Mouse (Mus musculus): ENCODE measurements around the gene Zfp664. TPM values are rescaled to one million over a fixed set of nuclear protein-coding genes. Genes with fewer than 3 reads are reported as not detected.

Gene Zfp664
- total RNA-seq, 2 experiments from 2014 or later, result 48.1 to 50.7 TPM

- intact Hi-C loops (cut with DNase I), result loop anchor here (10.0 kb wide), 1 partner anchor 428 kb away; the partner anchor contains the start of gene Kmt5a
- DNase-seq, result peak; percentile 57 to 59
Measured at GRCm38 (mm10) chr5:124862871-124863741, 615 bp downstream of the Zfp664 start.

GRCm38 (mm10) chr5:124868981-124869380, 6.5 kb downstream of the Zfp664 start:
- DNase-seq, result peak; percentile 60 to 73
- intact Hi-C loops (cut with DNase I), result loop anchor here (5.0 to 10.0 kb wide), 3 partner anchors 92 to 434 kb away; partner anchors contain the start of gene Kmt5a

GRCm38 (mm10) chr5:124872033-124872432, 9.5 kb downstream of the Zfp664 start:
- DNase-seq, result peak; percentile 26 to 49
- intact Hi-C loops (cut with DNase I), result no loop called here

GRCm38 (mm10) chr5:124873096-124873495, 10.6 kb downstream of the Zfp664 start:
- DNase-seq, result no peak
- intact Hi-C loops (cut with DNase I), result no loop called here

- no peak for DNase-seq
- intact Hi-C loops (cut with DNase I), result no loop called here
Measured at GRCm38 (mm10) chr5:124873890-124874601, 11.6 kb downstream of the Zfp664 start.

GRCm38 (mm10) chr5:124879251-124879650, 16.8 kb downstream of the Zfp664 start:
- intact Hi-C loops (cut with DNase I), result no loop called here

GRCm38 (mm10) chr5:124879801-124880200, 17.3 kb downstream of the Zfp664 start:
- intact Hi-C loops (cut with DNase I), result no loop called here
- no peak for DNase-seq

More at GRCm38 (mm10) chr5:124879251-124879650, 16.8 kb downstream of the Zfp664 start:
- DNase-seq, result no peak

GRCm38 (mm10) chr5:124883877-124884276, 21.4 kb downstream of the Zfp664 start:
- intact Hi-C loops (cut with DNase I), result no loop called here
- DNase-seq, result no peak

GRCm38 (mm10) chr5:124888661-124889060, 26.2 kb downstream of the Zfp664 start:
- intact Hi-C loops (cut with DNase I), result no loop called here
- DNase-seq, result no peak

- intact Hi-C loops (cut with DNase I), result no loop called here
- no peak for DNase-seq
Measured at GRCm38 (mm10) chr5:124891921-124892370, 29.5 kb downstream of the Zfp664 start.

GRCm38 (mm10) chr5:124896135-124896534, 33.6 kb downstream of the Zfp664 start:
- intact Hi-C loops (cut with DNase I), result no loop called here
- no peak for DNase-seq

GRCm38 (mm10) chr5:124899945-124900631, 37.6 kb downstream of the Zfp664 start:
- intact Hi-C loops (cut with DNase I), result loop anchor here (2.0 to 5.0 kb wide), 3 partner anchors 292 to 467 kb away; no protein-coding TSS in a partner anchor
- peak; percentile 88 to 94 for DNase-seq

GRCm38 (mm10) chr5:124900738-124901490, 38.4 kb downstream of the Zfp664 start:
- DNase-seq, result no peak
- intact Hi-C loops (cut with DNase I), result loop anchor here (2.0 to 5.0 kb wide), 3 partner anchors 291 to 466 kb away; no protein-coding TSS in a partner anchor

GRCm38 (mm10) chr5:124901675-124902074, 39.2 kb downstream of the Zfp664 start:
- peak; percentile 41 to 59 for DNase-seq
- intact Hi-C loops (cut with DNase I), result loop anchor here (2.0 to 5.0 kb wide), 3 partner anchors 291 to 466 kb away; no protein-coding TSS in a partner anchor

- intact Hi-C loops (cut with DNase I), result loop anchor here (5.0 kb wide), 2 partner anchors 290 to 465 kb away; no protein-coding TSS in a partner anchor
- DNase-seq, result no peak
Measured at GRCm38 (mm10) chr5:124902195-124902594, 39.7 kb downstream of the Zfp664 start.

GRCm38 (mm10) chr5:124903852-124904251, 41.4 kb downstream of the Zfp664 start:
- DNase-seq, result no peak
- intact Hi-C loops (cut with DNase I), result loop anchor here (5.0 kb wide), 2 partner anchors 288 to 463 kb away; no protein-coding TSS in a partner anchor

- DNase-seq, result no peak
- intact Hi-C loops (cut with DNase I), result loop anchor here (5.0 kb wide), 1 partner anchor 200 kb away; no protein-coding TSS in a partner anchor
Measured at GRCm38 (mm10) chr5:124906890-124907289, 44.4 kb downstream of the Zfp664 start.

- intact Hi-C loops (cut with DNase I), result loop anchor here (2.0 to 5.0 kb wide), 2 partner anchors 198 to 360 kb away; no protein-coding TSS in a partner anchor
- DNase-seq, result peak; percentile 86 to 89
Measured at GRCm38 (mm10) chr5:124908860-124909259, 46.4 kb downstream of the Zfp664 start.

- intact Hi-C loops (cut with DNase I), result no loop called here
- DNase-seq, result no peak
Measured at GRCm38 (mm10) chr5:124912276-124912675, 49.8 kb downstream of the Zfp664 start.

Data from heart, postnatal 14 days (tissue).